Mouse (Mus musculus): ENCODE data around the gene Slc22a3. TPM values are rescaled to one million over a fixed set of nuclear protein-coding genes. Genes with fewer than 3 reads are reported as not detected.

Slc22a3 gene
- polyA plus RNA-seq, 1 experiment from 2014 or later: 0.27 TPM

DNA sequence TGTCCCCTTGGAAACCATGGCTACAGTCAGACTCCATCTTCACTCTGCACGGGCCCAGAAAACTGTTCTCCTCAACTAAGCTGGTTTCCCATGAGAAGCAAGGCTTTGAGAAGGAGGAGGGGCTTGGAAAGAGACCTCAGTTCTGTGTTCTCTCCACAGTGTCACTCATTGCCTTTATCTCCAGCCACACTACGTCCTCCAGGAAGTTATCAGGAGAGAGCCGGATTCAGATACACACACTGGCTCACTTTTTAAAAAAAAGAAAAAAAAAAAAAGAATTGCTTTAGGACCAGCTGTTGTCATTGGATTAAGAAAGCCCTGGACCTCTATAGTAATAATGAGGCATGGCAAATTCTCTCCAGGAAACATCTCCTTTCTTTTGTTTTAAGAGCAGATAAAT, 80.3 kb downstream of the Slc22a3 start:
- H3K9ac ChIP-seq: no peak overlapping the region
- no peak overlapping the region for H3K4me2 ChIP-seq
- 4% methylated on average over 3 of the region's 3 CpGs for WGBS
- H3K4me3 ChIP-seq: no peak overlapping the region
- H3K9me3 ChIP-seq (replicated peaks): no peaks in the 10 kb centered on the region
- no peaks in the 10 kb centered on the region for H3K27me3 ChIP-seq (replicated peaks)
- no peaks in the 10 kb centered on the region for H3K36me3 ChIP-seq
- peak; percentile 71; the same call in 1 of the 2 replicates for ATAC-seq (ENCODE audit: insufficient number of reproducible peaks, low FRiP score)
- H3K27ac ChIP-seq (ENCODE audit: poor library complexity, severe bottlenecking): no peak overlapping the region
- H3K4me1 ChIP-seq (replicated peaks): peaks cover 18% of the 10 kb centered on the region

- Histone ChIP-seq H3K4me3 (no peak overlapping the region), H3K9me3 (replicated peaks) (no peaks in the 10 kb centered on the region), H3K27ac (ENCODE audit: poor library complexity, severe bottlenecking) (no peak overlapping the region), H3K4me2 (no peak overlapping the region), H3K9ac (no peak overlapping the region), H3K36me3 (no peaks in the 10 kb centered on the region), H3K4me1 (replicated peaks) (peaks cover 23% of the 10 kb centered on the region), H3K27me3 (replicated peaks) (no peaks in the 10 kb centered on the region)
- ATAC-seq (ENCODE audit: insufficient number of reproducible peaks, low FRiP score): no peak
- WGBS: 85% methylated on average over 1 of the region's 1 CpGs
Observed at GRCm38 (mm10) chr17:12422143-12422542, 85.4 kb downstream of the Slc22a3 start.

DNA sequence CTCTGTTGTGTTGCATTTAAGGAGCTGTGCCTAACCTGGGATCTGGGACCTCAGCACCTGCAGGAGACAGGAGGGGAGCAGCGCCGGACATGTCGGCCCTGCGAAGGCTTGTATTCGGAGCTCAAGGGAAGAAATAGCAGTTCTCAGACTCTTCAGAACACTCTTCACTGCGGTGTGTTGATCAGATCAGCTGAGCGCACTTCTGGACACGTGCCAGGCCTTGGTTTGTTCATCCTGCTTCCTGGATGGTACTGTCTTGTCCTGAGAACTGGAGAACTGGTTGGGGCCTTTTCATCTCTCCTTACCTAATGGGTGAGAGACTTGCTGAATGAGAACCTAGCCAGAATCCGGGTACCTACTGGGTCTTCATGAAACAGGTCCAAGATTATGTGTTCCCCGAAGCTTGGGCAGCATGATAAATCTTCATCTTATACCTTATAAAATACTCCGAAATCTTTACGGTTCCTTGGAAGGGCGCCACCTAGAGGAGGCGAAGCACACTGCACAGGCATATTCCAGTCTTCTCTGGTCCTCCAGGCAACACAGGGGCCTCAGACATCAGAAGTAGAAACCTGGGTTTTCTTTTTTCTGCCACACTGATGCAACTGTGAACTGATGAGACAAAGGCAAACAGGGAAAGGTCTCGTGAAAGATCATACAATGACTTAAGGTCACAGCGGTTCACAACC, 86.5 kb downstream of the Slc22a3 start:
- no peak overlapping the region for H3K27ac ChIP-seq (ENCODE audit: poor library complexity, severe bottlenecking)
- no peaks in the 10 kb centered on the region for H3K36me3 ChIP-seq
- no peak overlapping the region for H3K4me2 ChIP-seq
- ATAC-seq (ENCODE audit: insufficient number of reproducible peaks, low FRiP score): no peak
- WGBS: 58% methylated on average over 16 of the region's 16 CpGs
- no peaks in the 10 kb centered on the region for H3K9me3 ChIP-seq (replicated peaks)
- H3K9ac ChIP-seq: no peak overlapping the region
- H3K27me3 ChIP-seq (replicated peaks): no peaks in the 10 kb centered on the region
- H3K4me3 ChIP-seq: no peak overlapping the region
- H3K4me1 ChIP-seq (replicated peaks): peaks cover 19% of the 10 kb centered on the region

- ATAC-seq (ENCODE audit: insufficient number of reproducible peaks, low FRiP score): no peak
- Histone ChIP-seq H3K27me3 (replicated peaks) (no peaks in the 10 kb centered on the region), H3K27ac (ENCODE audit: poor library complexity, severe bottlenecking) (no peak overlapping the region), H3K9ac (no peak overlapping the region), H3K4me3 (no peak overlapping the region), H3K4me1 (replicated peaks) (peaks cover 27% of the 10 kb centered on the region), H3K36me3 (no peaks in the 10 kb centered on the region), H3K9me3 (replicated peaks) (no peaks in the 10 kb centered on the region), H3K4me2 (no peak overlapping the region)
- 65% methylated on average over 19 of the region's 19 CpGs for WGBS
Observed at GRCm38 (mm10) chr17:12419491-12420079, 87.9 kb downstream of the Slc22a3 start.

GRCm38 (mm10) chr17:12416250-12416895, 91.1 kb downstream of the Slc22a3 start:
- H3K4me3 ChIP-seq: no peak overlapping the region
- H3K4me1 ChIP-seq (replicated peaks): peaks cover 27% of the 10 kb centered on the region
- H3K9me3 ChIP-seq (replicated peaks): no peaks in the 10 kb centered on the region
- ATAC-seq (ENCODE audit: insufficient number of reproducible peaks, low FRiP score): no peak
- no peak overlapping the region for H3K4me2 ChIP-seq
- H3K27ac ChIP-seq (ENCODE audit: poor library complexity, severe bottlenecking): no peak overlapping the region
- no peaks in the 10 kb centered on the region for H3K27me3 ChIP-seq (replicated peaks)
- WGBS: 45% methylated on average over 6 of the region's 6 CpGs
- H3K9ac ChIP-seq: no peak overlapping the region
- H3K36me3 ChIP-seq: no peaks in the 10 kb centered on the region

- Histone ChIP-seq H3K4me3 (no peak overlapping the region), H3K9me3 (replicated peaks) (no peaks in the 10 kb centered on the region), H3K4me2 (no peak overlapping the region), H3K4me1 (replicated peaks) (peaks cover 25% of the 10 kb centered on the region), H3K36me3 (no peaks in the 10 kb centered on the region), H3K27me3 (replicated peaks) (no peaks in the 10 kb centered on the region), H3K9ac (no peak overlapping the region), H3K27ac (ENCODE audit: poor library complexity, severe bottlenecking) (no peak overlapping the region)
- 56% methylated on average over 5 of the region's 5 CpGs for WGBS
- no peak for ATAC-seq (ENCODE audit: insufficient number of reproducible peaks, low FRiP score)
Observed at GRCm38 (mm10) chr17:12415741-12416140, 91.8 kb downstream of the Slc22a3 start.

DNA sequence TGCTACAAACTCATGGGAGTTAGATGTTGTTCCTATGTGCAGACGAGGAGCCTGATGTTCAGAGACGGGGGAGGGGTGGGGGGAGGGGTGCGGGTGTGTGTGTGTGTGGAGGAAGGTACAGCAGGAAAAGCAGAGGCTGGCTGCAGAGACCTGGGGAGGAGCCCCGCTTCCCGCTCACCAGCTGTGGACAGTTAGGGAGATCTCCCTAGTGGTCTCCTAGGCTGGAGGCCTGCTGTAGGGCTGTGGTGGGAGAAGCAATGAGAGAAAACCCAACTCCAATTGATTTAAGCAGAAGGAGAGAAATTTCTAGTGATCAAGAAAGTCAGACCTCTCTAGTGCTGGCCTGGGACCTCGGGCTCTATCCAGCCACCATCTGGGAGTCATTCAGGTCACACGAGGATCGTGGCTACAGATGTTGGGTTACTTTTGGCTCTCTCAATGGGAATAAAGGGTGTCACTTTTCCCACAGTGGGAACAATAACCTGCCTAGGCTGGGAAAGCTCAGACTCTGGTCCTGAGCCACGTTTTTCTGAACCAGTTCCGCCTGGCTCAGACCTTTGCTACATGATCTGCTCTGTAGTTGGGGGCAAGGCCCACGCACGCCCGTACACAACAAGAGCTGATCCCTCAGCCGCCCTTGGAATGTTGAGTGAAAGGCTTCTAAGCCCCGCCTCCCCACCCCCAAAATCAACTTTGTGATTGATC, 92.3 kb downstream of the Slc22a3 start:
- no peak overlapping the region for H3K4me3 ChIP-seq
- no peak overlapping the region for H3K9ac ChIP-seq
- H3K27ac ChIP-seq (ENCODE audit: poor library complexity, severe bottlenecking): no peak overlapping the region
- no peak overlapping the region for H3K4me2 ChIP-seq
- peaks cover 23% of the 10 kb centered on the region for H3K4me1 ChIP-seq (replicated peaks)
- ATAC-seq (ENCODE audit: insufficient number of reproducible peaks, low FRiP score): no peak
- H3K27me3 ChIP-seq (replicated peaks): no peaks in the 10 kb centered on the region
- no peaks in the 10 kb centered on the region for H3K9me3 ChIP-seq (replicated peaks)
- no peaks in the 10 kb centered on the region for H3K36me3 ChIP-seq
- 51% methylated on average over 15 of the region's 15 CpGs for WGBS

- H3K27me3 ChIP-seq (replicated peaks): no peaks in the 10 kb centered on the region
- peak overlapping the region; percentile 41; the same call in 1 of the 2 replicates for H3K27ac ChIP-seq (ENCODE audit: poor library complexity, severe bottlenecking)
- H3K9ac ChIP-seq: no peak overlapping the region
- ATAC-seq (ENCODE audit: insufficient number of reproducible peaks, low FRiP score): no peak
- H3K36me3 ChIP-seq: no peaks in the 10 kb centered on the region
- no peak overlapping the region for H3K4me2 ChIP-seq
- H3K9me3 ChIP-seq (replicated peaks): no peaks in the 10 kb centered on the region
- no peak overlapping the region for H3K4me3 ChIP-seq
- peaks cover 17% of the 10 kb centered on the region for H3K4me1 ChIP-seq (replicated peaks)
- 77% methylated on average over 3 of the region's 3 CpGs for WGBS
Observed at GRCm38 (mm10) chr17:12412891-12413237, 94.6 kb downstream of the Slc22a3 start.

- Histone ChIP-seq H3K27me3 (replicated peaks) (no peaks in the 10 kb centered on the region), H3K9me3 (replicated peaks) (no peaks in the 10 kb centered on the region), H3K4me1 (replicated peaks) (peaks cover 17% of the 10 kb centered on the region), H3K9ac (no peak overlapping the region), H3K4me3 (no peak overlapping the region), H3K27ac (ENCODE audit: poor library complexity, severe bottlenecking) (peak overlapping the region; percentile 41), H3K36me3 (no peaks in the 10 kb centered on the region), H3K4me2 (no peak overlapping the region)
- 51% methylated on average over 10 of the region's 10 CpGs for WGBS
- no peak for ATAC-seq (ENCODE audit: insufficient number of reproducible peaks, low FRiP score)
Observed at GRCm38 (mm10) chr17:12412181-12412890, 95.2 kb downstream of the Slc22a3 start.

- no peak for ATAC-seq (ENCODE audit: insufficient number of reproducible peaks, low FRiP score)
- Histone ChIP-seq H3K27ac (ENCODE audit: poor library complexity, severe bottlenecking) (no peak overlapping the region), H3K4me1 (replicated peaks) (peaks cover 8% of the 10 kb centered on the region; the same call in 1 of the 2 replicates), H3K36me3 (no peaks in the 10 kb centered on the region), H3K9ac (no peak overlapping the region), H3K4me3 (no peak overlapping the region), H3K27me3 (replicated peaks) (no peaks in the 10 kb centered on the region), H3K4me2 (no peak overlapping the region), H3K9me3 (replicated peaks) (peaks cover 18% of the 10 kb centered on the region)
- 84% methylated on average over 11 of the region's 11 CpGs for WGBS
Observed at GRCm38 (mm10) chr17:12409346-12409944, 98.1 kb downstream of the Slc22a3 start.
